Mouse (Mus musculus): ENCODE results near the gene Myg1.
A peak's percentile ranks its signal among the peaks of the same experiment; 100 is the strongest.
"Not testable (repeated sequence)": the region's sequence is repeated elsewhere in the genome, so short reads cannot be mapped to it uniquely, and the experiment has no call there.

Gene Myg1

GRCm38 (mm10) chr15:102331610-102332015, at the start of gene Myg1:
Gene Myg1 (plus strand): TSS chr15:102331709.
- DNase-seq (ENCODE audit: low read depth, low spot score) = peak; percentile 83

GRCm38 (mm10) chr15:102282463-102283292, 48.8 kb upstream of the Myg1 start:
- no peak for DNase-seq (ENCODE audit: low read depth, low spot score)

GRCm38 (mm10) chr15:102283648-102284047, 47.9 kb upstream of the Myg1 start:
- DNase-seq (ENCODE audit: low read depth, low spot score) = no peak

GRCm38 (mm10) chr15:102287395-102287794, 44.1 kb upstream of the Myg1 start:
- peak; percentile 48 for DNase-seq (ENCODE audit: low read depth, low spot score)

- peak; percentile 93 for DNase-seq (ENCODE audit: low read depth, low spot score)
Observed at GRCm38 (mm10) chr15:102295633-102296367, 35.7 kb upstream of the Myg1 start, which contains the start of gene Espl1. Gene Espl1 (plus strand): TSS chr15:102296266.

- DNase-seq (ENCODE audit: low read depth, low spot score) = no peak
Observed at GRCm38 (mm10) chr15:102296368-102297006, 35.0 kb upstream of the Myg1 start.

GRCm38 (mm10) chr15:102302542-102302941, 29.0 kb upstream of the Myg1 start:
- DNase-seq (ENCODE audit: low read depth, low spot score) = no peak

- no peak for DNase-seq (ENCODE audit: low read depth, low spot score)
Observed at GRCm38 (mm10) chr15:102308717-102309116, 22.8 kb upstream of the Myg1 start.

- DNase-seq (ENCODE audit: low read depth, low spot score) = no peak
Observed at GRCm38 (mm10) chr15:102310074-102310845, 21.2 kb upstream of the Myg1 start.

GRCm38 (mm10) chr15:102311489-102311888, 20.0 kb upstream of the Myg1 start:
- no peak for DNase-seq (ENCODE audit: low read depth, low spot score)

GRCm38 (mm10) chr15:102315292-102315691, 16.2 kb upstream of the Myg1 start:
- no peak for DNase-seq (ENCODE audit: low read depth, low spot score)

- DNase-seq (ENCODE audit: low read depth, low spot score) = peak; percentile 40
Observed at GRCm38 (mm10) chr15:102316263-102316662, 15.2 kb upstream of the Myg1 start.

- peak; percentile 9 for DNase-seq (ENCODE audit: low read depth, low spot score)
Observed at GRCm38 (mm10) chr15:102324654-102325473, 6.6 kb upstream of the Myg1 start.

GRCm38 (mm10) chr15:102326022-102326576, 5.4 kb upstream of the Myg1 start, which contains the start of gene Pfdn5:
Gene Pfdn5 (plus strand): TSS chr15:102326116.
- peak; percentile 71 for DNase-seq (ENCODE audit: low read depth, low spot score)

GRCm38 (mm10) chr15:102326892-102327291, 4.6 kb upstream of the Myg1 start:
- DNase-seq (ENCODE audit: low read depth, low spot score) = no peak

- DNase-seq (ENCODE audit: low read depth, low spot score) = no peak
Observed at GRCm38 (mm10) chr15:102335254-102335653, 3.7 kb downstream of the Myg1 start.

GRCm38 (mm10) chr15:102335925-102336324, 4.4 kb downstream of the Myg1 start:
- not testable (repeated sequence) for DNase-seq (ENCODE audit: low read depth, low spot score)

GRCm38 (mm10) chr15:102336946-102337345, 5.4 kb downstream of the Myg1 start:
- DNase-seq (ENCODE audit: low read depth, low spot score) = no peak

- no peak for DNase-seq (ENCODE audit: low read depth, low spot score)
Observed at GRCm38 (mm10) chr15:102339612-102340011, 8.1 kb downstream of the Myg1 start.

GRCm38 (mm10) chr15:102341580-102341979, 10.1 kb downstream of the Myg1 start:
- peak; percentile 56 for DNase-seq (ENCODE audit: low read depth, low spot score)

Data from forelimb bud, embryonic 11.5 days (tissue).